In genomic region chr7:78719795-78720460, GRCm38 (mm10) we compare ENCODE assay signal across 17 mouse cellular contexts. TPM values are rescaled to one million over a fixed set of nuclear protein-coding genes. Genes with fewer than 3 reads are reported as not detected.
A peak's percentile ranks its signal among the peaks of the same experiment; 100 is the strongest.
DNase-seq lines count a peak whose midpoint lies in the region; ATAC-seq and TF ChIP-seq lines count a peak whose summit lies in the region.
"Had no signal": no experiment of that assay in that cellular context is flagged by ENCODE, and none has a peak within 500 bp of the region (broad histone marks: within the 10 kb centered on the region; RNA-seq: fewer than 3 reads in every experiment).

No protein-coding gene starts in this region.

- TF ChIP-seq CTCF in liver, postnatal 0 days (IDR thresholded peaks at IDR 0.05; ENCODE audit: low read depth) = no peak

- WGBS in forebrain, embryonic 12.5 days = 49% methylated on average over 7 of the region's 7 CpGs
- 87% methylated on average over 7 of the region's 7 CpGs for WGBS in forebrain, embryonic 10.5 days
- 45% methylated on average over 7 of the region's 7 CpGs for WGBS in liver, postnatal 0 days (ENCODE audit: insufficient replicate concordance)
- WGBS in liver, embryonic 11.5 days = 67% methylated on average over 7 of the region's 7 CpGs

- no peak for DNase-seq in forebrain, embryonic 10.5 days (ENCODE audit: extremely low spot score, low spot score)
- no peak for DNase-seq in liver, postnatal 0 days
- no peak for DNase-seq in liver, embryonic 11.5 days (ENCODE audit: low spot score)
- peak; percentile 71 for DNase-seq in thymus, postnatal 25 days
- DNase-seq in retina, embryonic 14.5 days (ENCODE audit: low spot score) = no peak
- DNase-seq in gastrocnemius, adult 18-20 months (ENCODE audit: low spot score) = no peak
- DNase-seq: adrenal gland, adult 8-10 months; cerebellum, adult 8-10 months; heart, adult 18-20 months; lung, adult 18-20 months; lung, postnatal 4 days; right cerebral cortex, postnatal 25 days had no signal

- no peak for TF ChIP-seq EP300 in liver, postnatal 0 days (IDR thresholded peaks at IDR 0.05; ENCODE audit: low read depth)

- H3K27me3 ChIP-seq in forebrain, embryonic 12.5 days = no peaks in the 10 kb centered on the region
- H3K27me3 ChIP-seq in forebrain, embryonic 10.5 days (ENCODE audit: poor library complexity, severe bottlenecking) = no peaks in the 10 kb centered on the region
- H3K27me3 ChIP-seq in liver, postnatal 0 days (ENCODE audit: insufficient read depth, low read length) = no peaks in the 10 kb centered on the region
- H3K27me3 ChIP-seq in liver, embryonic 11.5 days (replicated peaks; ENCODE audit: control insufficient read depth, insufficient read depth, low read length) = no peaks in the 10 kb centered on the region
- H3K27me3 ChIP-seq: midbrain, embryonic 15.5 days had no signal

- no peak overlapping the region for H3K27ac ChIP-seq in forebrain, embryonic 12.5 days
- no peak overlapping the region for H3K27ac ChIP-seq in forebrain, embryonic 10.5 days
- peak overlapping the region; percentile 71 for H3K27ac ChIP-seq in liver, postnatal 0 days (ENCODE audit: low read depth)
- no peak overlapping the region for H3K27ac ChIP-seq in liver, embryonic 11.5 days (ENCODE audit: low read depth, low read length)
- H3K27ac ChIP-seq: kidney, postnatal 0 days; midbrain, embryonic 15.5 days had no signal

- no peaks in the 10 kb centered on the region for H3K4me1 ChIP-seq in forebrain, embryonic 12.5 days
- no peaks in the 10 kb centered on the region for H3K4me1 ChIP-seq in forebrain, embryonic 10.5 days
- no peaks in the 10 kb centered on the region for H3K4me1 ChIP-seq in liver, postnatal 0 days (ENCODE audit: insufficient read depth)
- H3K4me1 ChIP-seq in liver, embryonic 11.5 days (replicated peaks; ENCODE audit: control insufficient read depth, insufficient read depth, low read length) = no peaks in the 10 kb centered on the region
- H3K4me1 ChIP-seq: midbrain, embryonic 15.5 days had no signal

- ATAC-seq in forebrain, embryonic 12.5 days (ENCODE audit: low FRiP score) = peak; percentile 20; the same call in 1 of the 2 replicates
- no peak for ATAC-seq in liver, postnatal 0 days
- ATAC-seq in liver, embryonic 11.5 days (replicated peaks; ENCODE audit: low FRiP score) = no peak
- peak; percentile 48 for ATAC-seq in granulocyte monocyte progenitor cell, adult 5-6 weeks (replicated peaks; ENCODE audit: poor library complexity, severe bottlenecking)
- ATAC-seq: intestine, embryonic 16.5 days; midbrain, embryonic 15.5 days had no signal

- no peak overlapping the region for H3K9ac ChIP-seq in forebrain, embryonic 12.5 days
- no peak overlapping the region for H3K9ac ChIP-seq in liver, postnatal 0 days (replicated peaks)
- no peak overlapping the region for H3K9ac ChIP-seq in liver, embryonic 11.5 days (ENCODE audit: low read depth, low read length)
- H3K9ac ChIP-seq: midbrain, embryonic 15.5 days had no signal

- no peaks in the 10 kb centered on the region for H3K36me3 ChIP-seq in forebrain, embryonic 12.5 days (replicated peaks)
- H3K36me3 ChIP-seq in forebrain, embryonic 10.5 days (replicated peaks) = no peaks in the 10 kb centered on the region
- no peaks in the 10 kb centered on the region for H3K36me3 ChIP-seq in liver, postnatal 0 days (replicated peaks; ENCODE audit: insufficient read depth, low read length)
- H3K36me3 ChIP-seq in liver, embryonic 11.5 days (ENCODE audit: control insufficient read depth, insufficient read depth, low read length) = no peaks in the 10 kb centered on the region
- H3K36me3 ChIP-seq: midbrain, embryonic 15.5 days had no signal

- no peak overlapping the region for H3K4me3 ChIP-seq in forebrain, embryonic 12.5 days (replicated peaks)
- H3K4me3 ChIP-seq in forebrain, embryonic 10.5 days = no peak overlapping the region
- H3K4me3 ChIP-seq in liver, postnatal 0 days (ENCODE audit: low read depth, low read length) = no peak overlapping the region
- H3K4me3 ChIP-seq in liver, embryonic 11.5 days (ENCODE audit: low read depth, low read length) = no peak overlapping the region
- H3K4me3 ChIP-seq: midbrain, embryonic 15.5 days had no signal

- H3K9me3 ChIP-seq in forebrain, embryonic 12.5 days = no peaks in the 10 kb centered on the region
- no peaks in the 10 kb centered on the region for H3K9me3 ChIP-seq in forebrain, embryonic 10.5 days
- H3K9me3 ChIP-seq in liver, postnatal 0 days (ENCODE audit: low read length) = no peaks in the 10 kb centered on the region
- no peaks in the 10 kb centered on the region for H3K9me3 ChIP-seq in liver, embryonic 11.5 days (ENCODE audit: control insufficient read depth, low read length)
- H3K9me3 ChIP-seq: midbrain, embryonic 15.5 days had no signal

- no peak overlapping the region for H3K4me2 ChIP-seq in forebrain, embryonic 12.5 days
- H3K4me2 ChIP-seq in liver, postnatal 0 days (ENCODE audit: low read depth, low read length) = no peak overlapping the region
- H3K4me2 ChIP-seq in liver, embryonic 11.5 days = no peak overlapping the region
- H3K4me2 ChIP-seq: midbrain, embryonic 15.5 days had no signal

RNA-seq across cellular contexts. Expression of gene Ntrk3, which starts 17.9 kb away (rescaled TPM):
- 9.2 and 9.8 TPM in 2 replicates for polyA plus RNA-seq in forebrain, embryonic 12.5 days (2016; fragmentation: Nextera tagmentation; extraction: Ambion mirVana)
- polyA plus RNA-seq in forebrain, embryonic 10.5 days (2016; fragmentation: Nextera tagmentation; extraction: Ambion mirVana) = 2.3 and 3.8 TPM in 2 replicates
- polyA plus RNA-seq in liver, postnatal 0 days (2015; fragmentation: Nextera tagmentation; extraction: Ambion mirVana) = 0.12 and 0.16 TPM in 2 replicates
- polyA plus RNA-seq in liver, embryonic 11.5 days (2014; fragmentation: Nextera tagmentation; extraction: Ambion mirVana) = 1.1 and 2.3 TPM in 2 replicates
- total RNA-seq in granulocyte monocyte progenitor cell, adult 5-6 weeks (2014; fragmentation: Nextera tagmentation) = not detected in 2 replicates
- total RNA-seq in granulocyte monocyte progenitor cell, adult 5-6 weeks (2017) = not detected in 2 replicates
- total RNA-seq in gastrocnemius, adult 18-20 months (2021) = 1 to 10 TPM in 1 of 2 experiments, under 1 TPM in 1; 1.00 to 1.2 TPM

Comparison
In these comparisons a context has a peak if more than half of its experiments do, and no peak if none do; other contexts are left out.
1. ATAC-seq: peak in forebrain, embryonic 12.5 days (single experiment) and granulocyte monocyte progenitor cell, adult 5-6 weeks (single experiment); none in liver, postnatal 0 days (single experiment) and liver, embryonic 11.5 days (single experiment).